Comparison of ENCODE assay signal across 16 mouse cellular contexts in the genomic region with DNA sequence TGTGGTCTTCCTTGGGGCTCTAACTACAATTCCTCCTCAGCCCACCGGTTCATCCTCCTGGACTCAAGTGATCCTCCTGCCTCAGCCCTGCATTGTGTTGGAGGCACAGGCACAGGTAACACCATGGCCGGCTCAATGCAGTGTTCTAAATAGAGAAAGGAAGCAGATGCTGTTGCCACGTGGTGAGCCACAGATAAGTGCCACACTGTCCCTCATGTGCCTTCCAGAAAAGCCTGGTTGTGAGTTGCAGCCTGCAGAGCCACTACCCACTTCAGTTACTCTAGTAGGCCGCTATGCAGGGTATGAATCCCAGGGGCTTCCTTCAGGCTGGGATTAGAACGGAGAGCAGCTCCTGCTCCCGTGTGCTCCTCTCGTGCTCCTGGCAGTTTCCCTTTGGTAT.
"Had no signal": no experiment of that assay in that cellular context is flagged by ENCODE, and none has a peak within 500 bp of the region (broad histone marks: within the 10 kb centered on the region; RNA-seq: fewer than 3 reads in every experiment).

No protein-coding gene starts in this region.

- H3K27ac ChIP-seq: neural tube, embryonic 13.5 days; neural tube, embryonic 15.5 days; stomach, embryonic 15.5 days; stomach, postnatal 0 days had no signal

- H3K4me2 ChIP-seq: neural tube, embryonic 13.5 days; neural tube, embryonic 15.5 days; stomach, embryonic 15.5 days had no signal

- H3K9me3 ChIP-seq: neural tube, embryonic 13.5 days; neural tube, embryonic 15.5 days; stomach, embryonic 15.5 days had no signal

- H3K4me3 ChIP-seq: neural tube, embryonic 13.5 days; neural tube, embryonic 15.5 days; stomach, embryonic 15.5 days had no signal

- H3K27me3 ChIP-seq: neural tube, embryonic 13.5 days; neural tube, embryonic 15.5 days; stomach, embryonic 15.5 days had no signal

- DNase-seq: retina, postnatal 1 day; right cerebral cortex, adult 18-20 months; right cerebral cortex, postnatal 14 days; right cerebral cortex, postnatal 25 days; right cerebral cortex, postnatal 4 days; spleen, adult 18-20 months; thymus, adult 18-20 months; thymus, adult 2 months; thymus, postnatal 14 days; thymus, postnatal 25 days; thymus, postnatal 36 days; thymus, postnatal 4 days had no signal

- H3K36me3 ChIP-seq: neural tube, embryonic 13.5 days; neural tube, embryonic 15.5 days; stomach, embryonic 15.5 days had no signal

- H3K4me1 ChIP-seq: neural tube, embryonic 13.5 days; neural tube, embryonic 15.5 days; stomach, embryonic 15.5 days had no signal

- H3K9ac ChIP-seq: neural tube, embryonic 13.5 days; neural tube, embryonic 15.5 days; stomach, embryonic 15.5 days had no signal
